Mouse (Mus musculus) myocyte (in vitro differentiated cells): ENCODE measurements around the gene Trak1. TPM values are rescaled to one million over a fixed set of nuclear protein-coding genes. Genes with fewer than 3 reads are reported as not detected.

Experiments used
- H3K27me3 ChIP-seq: one replicate; pipeline ENCODE4 v1.6.1; 2011; ENCODE audit not compliant: control insufficient read depth, insufficient read depth, insufficient read length
- H3K36me3 ChIP-seq: one replicate; pipeline ENCODE4 v1.6.1; 2011; ENCODE audit not compliant: control insufficient read depth, insufficient read depth
- H3K4me2 ChIP-seq: one replicate; pipeline ENCODE4 v1.6.1; 2011; ENCODE audit warnings: low read depth, control low read depth
- H3K4me3 ChIP-seq: one replicate; pipeline ENCODE4 v1.5.1; 2011; ENCODE audit warnings: mild to moderate bottlenecking, control low read depth, moderate library complexity
- H3K79me2 ChIP-seq: one replicate; pipeline ENCODE4 v1.6.1; 2011; ENCODE audit not compliant: control insufficient read depth, insufficient read depth
- H3ac ChIP-seq: one replicate; pipeline ENCODE4 v1.6.1; 2011; ENCODE audit not compliant: control insufficient read depth, insufficient read length
- CEBPB ChIP-seq: IDR thresholded peaks from 2 replicates; pipeline ENCODE4 v1.6.1; 2011; ENCODE audit warnings: mild to moderate bottlenecking, moderate library complexity; ENCODE audit not compliant: poor library complexity, insufficient read depth, severe bottlenecking
- E2F4 ChIP-seq: IDR thresholded peaks from one replicate; pipeline ENCODE4 v1.6.1; 2011; ENCODE audit warnings: mild to moderate bottlenecking, control low read depth, moderate library complexity; ENCODE audit not compliant: insufficient read depth
- MAX ChIP-seq: IDR thresholded peaks from one replicate; pipeline ENCODE4 v1.6.1; 2011; ENCODE audit warnings: low read depth, mild to moderate bottlenecking, control low read depth
- MYOD1 ChIP-seq, 3 experiments: IDR thresholded peaks; one replicate each; pipeline ENCODE4 v1.6.1; 2011; ENCODE audit warnings: control low read depth in 2 of 3, low read depth in 2 of 3, mild to moderate bottlenecking in 2 of 3, moderate library complexity in 1 of 3; ENCODE audit not compliant: insufficient read length in 2 of 3, control insufficient read depth in 1 of 3
- MYOG ChIP-seq, 3 experiments: IDR thresholded peaks; one replicate each; pipeline ENCODE4 v1.6.1; 2011; ENCODE audit warnings: control low read depth in 2 of 3, low read depth in 2 of 3, mild to moderate bottlenecking in 2 of 3; ENCODE audit not compliant: insufficient read length in 2 of 3, control insufficient read depth in 1 of 3, insufficient read depth in 1 of 3
- POLR2A ChIP-seq: IDR thresholded peaks from one replicate; pipeline ENCODE4 v1.6.1; 2011; ENCODE audit warnings: low read depth, mild to moderate bottlenecking, control low read depth, moderate library complexity; ENCODE audit not compliant: insufficient read length
- POLR2AphosphoS2 ChIP-seq: IDR thresholded peaks from one replicate; pipeline ENCODE4 v1.6.1; 2011; ENCODE audit warnings: low read depth, control low read depth; ENCODE audit not compliant: insufficient read length
- REST ChIP-seq: IDR thresholded peaks from one replicate; pipeline ENCODE4 v1.6.1; 2011; ENCODE audit warnings: mild to moderate bottlenecking, control low read depth, moderate library complexity; ENCODE audit not compliant: insufficient read depth, insufficient read length
- SRF ChIP-seq: IDR thresholded peaks from one replicate; pipeline ENCODE4 v1.6.1; 2011; ENCODE audit warnings: low read depth; ENCODE audit not compliant: control insufficient read depth, insufficient read length
- TCF12 ChIP-seq: IDR thresholded peaks from one replicate; pipeline ENCODE4 v1.6.1; 2011; ENCODE audit warnings: mild to moderate bottlenecking, control low read depth; ENCODE audit not compliant: poor library complexity, insufficient read depth, severe bottlenecking
- TCF3 ChIP-seq: IDR thresholded peaks from one replicate; pipeline ENCODE4 v1.6.1; 2011; ENCODE audit warnings: low read depth, control low read depth; ENCODE audit not compliant: insufficient read length
- USF1 ChIP-seq: IDR thresholded peaks from one replicate; pipeline ENCODE4 v1.6.1; 2011; ENCODE audit warnings: low read depth, mild to moderate bottlenecking, control low read depth, moderate library complexity
- polyA plus RNA-seq: library from polyadenylated mRNA; unstranded; fragments of >200 nt; fragmentation: generic; extraction: Trizol; gene quantifications from one replicate; pipeline ENCODE4 v1.2.1, GENCODE M21; 2012; ENCODE audit warnings: missing spikeins

The Trak1 gene
- polyA plus RNA-seq, 1 experiment = 60.8 TPM

DNA sequence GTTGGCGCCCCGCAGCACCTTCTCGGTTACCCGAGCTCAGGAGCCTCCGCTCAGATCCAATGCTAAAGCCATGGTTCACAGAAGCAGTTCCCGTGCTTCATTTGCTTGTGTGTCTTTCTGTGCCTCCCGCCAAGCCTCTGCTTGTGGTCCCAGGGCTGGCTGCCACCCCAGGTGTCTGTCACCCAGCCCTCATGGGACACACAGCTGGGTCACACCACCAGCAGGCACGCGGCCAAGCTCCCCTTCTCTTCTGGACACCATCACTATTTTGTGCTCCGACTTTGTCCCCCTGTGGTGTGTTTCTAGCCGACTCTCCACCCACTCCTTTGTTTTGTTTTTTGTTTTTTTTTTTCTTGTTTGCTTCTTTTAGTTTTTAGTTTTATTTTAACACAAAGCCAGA lies 170.2 kb downstream of the Trak1 start:
- Histone ChIP-seq H3K4me2 (no peak overlapping the region), H3ac (no peak overlapping the region), H3K4me3 (no peak overlapping the region), H3K36me3 (peaks cover 16% of the 10 kb centered on the region), H3K79me2 (no peaks in the 10 kb centered on the region), H3K27me3 (no peaks in the 10 kb centered on the region)
- TF ChIP-seq MAX (no peak), TCF3 (no peak), MYOD1 (IDR thresholded peaks at IDR 0.05; ENCODE audit: control insufficient read depth in 1 of 3, insufficient read length in 2 of 3, low read depth in 2 of 3) (no peak), TCF12 (no peak), SRF (no peak), POLR2A (no peak), REST (no peak), E2F4 (no peak), CEBPB (no peak), MYOG (IDR thresholded peaks at IDR 0.05; ENCODE audit: control insufficient read depth in 1 of 3, insufficient read depth in 1 of 3, insufficient read length in 2 of 3, low read depth in 2 of 3) (no peak), USF1 (no peak), POLR2AphosphoS2 (no peak)

DNA sequence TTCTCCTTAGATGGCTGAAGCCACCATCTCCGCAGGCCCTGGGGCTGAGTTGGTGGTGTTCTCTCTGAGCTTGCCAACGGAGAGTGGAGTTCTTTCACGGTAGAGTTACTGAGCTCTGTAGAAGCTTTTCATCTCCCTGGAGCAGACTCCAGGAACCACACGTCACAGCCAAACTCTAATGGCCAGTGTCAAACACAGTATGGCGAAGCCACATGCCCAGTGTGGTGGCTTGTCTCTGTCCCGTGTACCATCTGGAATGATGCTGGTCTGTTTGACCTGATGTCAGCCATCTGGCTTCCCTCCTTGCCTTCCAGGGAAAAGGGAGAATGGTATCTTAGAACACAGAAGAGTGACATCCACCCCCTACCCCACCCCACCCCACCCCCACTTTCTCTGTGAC lies 172.4 kb downstream of the Trak1 start:
- TF ChIP-seq E2F4 (no peak), POLR2A (no peak), MYOG (IDR thresholded peaks at IDR 0.05; ENCODE audit: control insufficient read depth in 1 of 3, insufficient read depth in 1 of 3, insufficient read length in 2 of 3, low read depth in 2 of 3) (no peak), TCF12 (no peak), USF1 (no peak), CEBPB (no peak), MAX (no peak), SRF (no peak), TCF3 (no peak), REST (no peak), POLR2AphosphoS2 (no peak)
- Histone ChIP-seq H3K79me2 (no peaks in the 10 kb centered on the region), H3K36me3 (peaks cover 18% of the 10 kb centered on the region), H3K27me3 (no peaks in the 10 kb centered on the region), H3ac (no peak overlapping the region), H3K4me2 (no peak overlapping the region), H3K4me3 (no peak overlapping the region)

- no peaks in the 10 kb centered on the region for H3K79me2 ChIP-seq
- TF ChIP-seq TCF3 (no peak), USF1 (no peak), E2F4 (no peak), MAX (no peak), MYOG (IDR thresholded peaks at IDR 0.05; ENCODE audit: control insufficient read depth in 1 of 3, insufficient read depth in 1 of 3, insufficient read length in 2 of 3, low read depth in 2 of 3) (no peak), MYOD1 (IDR thresholded peaks at IDR 0.05; ENCODE audit: control insufficient read depth in 1 of 3, insufficient read length in 2 of 3, low read depth in 2 of 3) (no peak), REST (no peak), SRF (no peak), CEBPB (no peak), POLR2A (no peak), TCF12 (no peak), POLR2AphosphoS2 (no peak)
- no peak overlapping the region for H3ac ChIP-seq
- no peak overlapping the region for H3K4me3 ChIP-seq
- H3K36me3 ChIP-seq = peaks cover 10% of the 10 kb centered on the region
- H3K27me3 ChIP-seq = no peaks in the 10 kb centered on the region
- no peak overlapping the region for H3K4me2 ChIP-seq
Measured at GRCm38 (mm10) chr9:121474771-121475170, 177.5 kb downstream of the Trak1 start.

DNA sequence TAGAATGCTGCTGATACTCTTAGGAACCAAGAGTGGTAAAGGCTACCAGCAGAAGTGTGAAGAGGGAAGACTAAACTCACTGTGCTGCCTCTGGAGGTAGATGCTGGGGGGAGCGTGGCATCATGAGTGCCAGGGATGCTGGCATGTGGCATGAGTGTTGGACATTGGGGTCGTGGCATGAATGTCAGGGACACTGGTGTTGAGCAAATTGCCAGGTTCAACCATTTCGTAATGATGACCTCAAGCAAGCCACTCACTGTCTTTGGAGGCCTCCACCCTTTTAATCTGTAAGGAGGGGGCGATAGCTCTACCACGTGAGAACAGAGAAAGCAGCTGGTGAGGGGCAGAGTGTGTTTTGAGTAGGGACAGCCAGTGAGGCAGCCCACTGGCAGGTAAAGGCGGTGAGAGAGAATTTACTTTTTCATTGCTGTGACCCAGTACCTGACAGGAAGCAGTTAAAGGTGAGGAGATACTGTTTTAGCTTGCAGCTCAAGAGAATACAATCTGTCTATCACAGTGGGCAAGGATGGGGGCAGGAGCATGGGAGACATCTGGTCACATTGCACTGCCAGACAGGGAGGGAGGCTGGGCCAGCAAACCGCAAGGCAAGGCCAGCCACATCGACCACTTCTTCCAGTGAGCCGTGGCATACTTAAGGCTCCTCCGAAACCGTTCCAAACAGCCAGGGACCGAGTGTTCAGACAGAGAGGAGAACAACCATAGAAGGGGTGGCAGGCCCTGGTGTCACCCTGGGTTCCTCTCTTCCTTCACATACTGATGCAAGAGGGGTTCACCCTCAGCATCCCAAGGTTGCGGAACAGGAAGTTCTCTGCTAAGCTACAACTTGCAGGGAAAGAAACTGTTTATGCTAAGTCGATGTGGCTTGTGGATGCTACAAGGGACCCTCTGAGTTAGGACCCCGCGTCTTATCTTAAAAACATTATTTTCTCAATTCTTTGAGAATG lies 178.5 kb downstream of the Trak1 start:
- Histone ChIP-seq H3K4me3 (no peak overlapping the region), H3K79me2 (no peaks in the 10 kb centered on the region), H3K27me3 (no peaks in the 10 kb centered on the region), H3K4me2 (no peak overlapping the region), H3ac (no peak overlapping the region), H3K36me3 (peaks cover 10% of the 10 kb centered on the region)
- TF ChIP-seq POLR2AphosphoS2 (peak; percentile 87), REST (no peak)
